Mouse (Mus musculus) erythroblast, adult 5-6 weeks (primary cell): Measurements from ENCODE around the gene Pcgf2. TPM values are rescaled to one million over a fixed set of nuclear protein-coding genes. Genes with fewer than 3 reads are reported as not detected.
"Not testable (repeated sequence)": the region's sequence is repeated elsewhere in the genome, so short reads cannot be mapped to it uniquely, and the experiment has no call there.

Experiments used
- ATAC-seq: replicated peaks from 2 replicates; pipeline ENCODE4 v1.8.0; 2016; ENCODE audit warnings: moderate number of reproducible peaks, mild to moderate bottlenecking, moderate TSS enrichment, inconsistent platforms; ENCODE audit not compliant: poor library complexity, low FRiP score, severe bottlenecking
- total RNA-seq, 2 experiments: library from RNA; stranded (forward) in 1 of 2; stranded (reverse) in 1 of 2; fragments of 150-400 nt in 1 of 2; fragments of 200-764, 138-1000 nt in 1 of 2; gene quantifications; 2 replicates each; pipeline versions ENCODE4 v1.2.3 to v1.2.4; 2015 to 2017; ENCODE audit warnings: low replicate concordance in 2 of 2

Gene Pcgf2
- total RNA-seq, 2 experiments from 2014 or later = 0.77 TPM; not detected in 1

DNA sequence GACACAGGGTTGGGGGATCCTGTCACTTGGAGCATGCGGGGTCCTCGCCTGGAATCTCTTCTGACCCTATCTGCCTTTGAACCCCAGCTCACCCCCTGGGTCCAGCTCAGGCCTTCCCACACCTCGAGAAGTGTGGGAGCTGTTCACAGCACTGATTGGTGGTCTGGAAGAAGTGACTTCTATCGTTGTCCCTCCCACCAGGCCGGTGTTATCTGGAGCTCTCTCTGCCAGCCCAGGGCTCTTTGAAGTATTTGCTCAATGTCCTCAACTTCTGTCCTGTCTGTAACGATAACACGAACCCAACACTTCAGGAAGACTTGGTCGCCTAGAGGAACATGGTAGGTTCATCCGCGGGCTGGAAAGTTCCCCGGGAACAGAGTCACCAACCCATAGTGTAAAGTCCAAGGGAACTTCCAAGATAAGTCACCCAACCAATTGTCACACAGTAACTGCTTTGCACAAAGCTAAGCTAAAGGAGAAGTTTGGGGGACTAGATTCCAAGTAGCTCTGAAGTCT, 41.5 kb downstream of the Pcgf2 start:
- ATAC-seq = no peak

DNA sequence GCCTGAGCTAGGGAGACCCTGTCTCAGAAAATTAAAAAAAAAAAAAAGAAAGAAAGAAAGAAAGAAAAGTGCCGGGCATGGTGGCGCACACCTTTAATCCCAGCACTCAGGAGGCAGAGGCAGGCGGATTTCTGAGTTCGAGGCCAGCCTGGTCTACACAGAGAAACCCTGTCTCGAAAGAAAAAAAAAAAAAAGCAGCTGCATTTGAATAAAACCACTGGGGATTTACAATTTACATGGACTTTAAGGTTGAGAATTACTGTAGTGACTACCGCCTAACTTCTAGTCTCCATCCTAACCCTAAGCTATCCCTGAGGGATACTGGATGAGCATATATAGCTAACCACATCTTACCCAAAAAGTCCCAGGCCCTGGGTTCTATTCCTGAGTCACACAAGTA, 42.3 kb downstream of the Pcgf2 start:
- not testable (repeated sequence) for ATAC-seq

DNA sequence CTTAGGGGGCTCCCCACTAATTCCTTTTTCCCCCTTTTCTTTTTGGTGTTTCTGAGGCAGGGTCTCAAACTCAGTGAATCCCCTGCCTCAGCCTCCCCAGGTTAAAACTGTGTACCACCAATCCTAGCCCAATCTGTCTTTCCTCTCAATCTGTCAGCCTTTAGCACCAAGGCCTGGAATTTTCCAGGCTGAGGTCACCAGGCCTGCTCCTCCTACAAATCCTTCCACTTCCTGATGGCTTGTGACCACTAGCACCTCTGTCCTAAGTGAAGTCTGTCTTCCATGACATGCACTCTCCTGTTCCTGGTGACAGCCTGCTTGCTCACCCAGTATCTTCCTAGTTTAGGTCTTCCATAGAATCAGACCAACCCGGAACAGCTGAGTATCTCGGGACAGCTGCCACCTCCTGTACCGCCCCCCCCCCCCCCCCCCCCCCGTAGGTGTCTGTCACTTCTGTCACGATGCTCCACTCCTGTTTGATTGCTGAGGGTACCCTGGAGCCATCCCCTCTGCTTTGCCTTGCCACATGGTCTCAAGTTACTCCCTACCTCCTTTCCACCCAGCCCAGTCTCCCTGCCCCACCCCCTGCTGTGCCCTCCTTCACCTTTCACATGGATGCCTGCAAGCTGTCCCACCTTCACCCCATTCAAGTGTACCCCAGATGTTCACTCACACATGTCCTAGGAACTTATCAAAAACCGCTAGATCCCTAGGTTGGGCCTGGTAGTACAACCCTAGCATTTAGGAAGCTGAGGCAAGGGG, 42.9 kb downstream of the Pcgf2 start:
- ATAC-seq = no peak

DNA sequence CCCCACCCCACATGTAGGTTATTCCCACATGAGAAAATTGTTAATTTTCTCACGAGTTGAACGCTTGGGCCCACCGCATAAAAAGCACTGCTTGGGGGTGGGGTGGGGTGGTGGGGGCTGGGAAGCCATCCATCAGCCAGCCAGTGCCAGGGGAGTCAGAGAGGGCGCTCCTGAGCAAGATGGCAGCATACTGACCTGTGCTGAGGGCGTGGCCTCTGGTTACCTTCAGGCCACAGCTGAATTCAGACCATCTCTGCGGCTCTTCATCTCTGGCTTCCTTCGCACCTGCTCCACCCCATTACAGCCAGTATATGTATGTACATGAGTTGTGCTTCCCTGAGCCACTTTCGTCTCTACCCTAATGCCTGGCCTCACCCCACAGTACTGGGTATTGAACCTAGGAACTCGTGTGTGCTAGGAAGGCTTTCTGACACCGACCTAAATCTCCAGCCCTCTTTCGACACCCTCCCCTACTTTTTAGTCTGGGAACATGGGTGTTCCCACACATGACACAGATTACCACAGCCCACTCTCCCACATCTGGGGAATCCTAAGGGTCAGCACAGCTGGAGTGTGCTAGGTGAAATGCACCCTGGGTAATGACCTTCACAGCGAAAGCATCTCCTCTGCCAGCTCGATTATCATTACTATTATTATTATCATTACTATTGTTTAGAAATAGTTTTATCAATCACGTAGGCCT, 43.9 kb downstream of the Pcgf2 start:
- ATAC-seq = no peak

DNA sequence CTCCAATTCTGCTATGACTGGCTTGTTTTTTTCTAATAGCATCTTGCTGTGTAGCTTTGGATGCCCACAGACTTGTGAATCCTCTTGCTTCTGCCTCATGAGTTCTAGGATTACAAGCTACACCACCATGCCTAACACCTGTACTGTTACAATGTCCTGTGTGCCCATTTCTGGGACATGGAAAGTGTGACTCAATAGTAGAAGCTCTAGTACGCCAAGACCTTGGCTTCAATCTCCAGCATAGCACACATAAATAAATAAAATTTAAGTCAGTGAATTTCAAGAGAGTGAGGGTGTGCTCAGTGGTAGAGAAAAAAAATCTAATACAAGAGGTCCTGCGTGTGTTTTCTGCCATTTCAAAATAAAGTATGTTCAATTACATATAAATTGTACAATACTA, 46.1 kb downstream of the Pcgf2 start:
- ATAC-seq = no peak

DNA sequence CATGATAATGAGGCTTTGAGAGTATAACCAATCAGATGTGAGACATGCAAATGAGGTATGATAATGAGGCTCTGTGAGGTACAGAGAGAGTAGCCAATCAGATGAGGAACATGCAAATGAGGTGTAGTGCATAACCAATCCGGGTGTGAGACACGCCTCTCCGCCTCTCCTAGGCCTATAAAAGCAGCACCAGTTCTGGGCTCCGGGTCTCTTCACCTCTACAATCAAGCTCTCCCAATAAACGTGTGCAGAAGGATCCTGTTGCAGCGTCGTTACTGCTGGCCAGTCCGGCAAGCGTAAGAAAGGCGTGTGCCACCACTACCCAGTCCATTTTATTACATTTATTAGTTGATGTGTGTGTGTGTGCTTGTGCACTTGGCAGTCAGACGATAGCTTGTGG, 46.9 kb downstream of the Pcgf2 start:
- not testable (repeated sequence) for ATAC-seq

DNA sequence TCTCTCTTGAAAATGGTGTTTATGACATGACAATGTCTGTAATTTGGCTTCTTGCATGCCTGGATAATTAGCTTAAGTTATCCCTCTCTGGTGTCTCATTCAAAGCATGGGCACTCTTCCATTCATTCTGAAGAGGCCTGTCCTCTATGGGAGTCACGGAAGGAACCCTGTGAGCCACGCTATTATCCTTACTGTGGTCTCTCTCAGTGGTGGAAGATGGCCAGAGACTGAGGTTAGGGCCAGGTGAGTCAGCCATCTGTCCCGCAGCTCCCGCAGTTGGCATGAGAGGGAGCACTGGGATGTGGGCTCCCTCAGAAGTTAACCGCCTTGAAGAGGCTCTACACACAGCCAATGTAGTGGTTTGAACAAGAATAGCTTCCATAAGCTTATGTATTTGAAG, 50.0 kb downstream of the Pcgf2 start:
- no peak for ATAC-seq

DNA sequence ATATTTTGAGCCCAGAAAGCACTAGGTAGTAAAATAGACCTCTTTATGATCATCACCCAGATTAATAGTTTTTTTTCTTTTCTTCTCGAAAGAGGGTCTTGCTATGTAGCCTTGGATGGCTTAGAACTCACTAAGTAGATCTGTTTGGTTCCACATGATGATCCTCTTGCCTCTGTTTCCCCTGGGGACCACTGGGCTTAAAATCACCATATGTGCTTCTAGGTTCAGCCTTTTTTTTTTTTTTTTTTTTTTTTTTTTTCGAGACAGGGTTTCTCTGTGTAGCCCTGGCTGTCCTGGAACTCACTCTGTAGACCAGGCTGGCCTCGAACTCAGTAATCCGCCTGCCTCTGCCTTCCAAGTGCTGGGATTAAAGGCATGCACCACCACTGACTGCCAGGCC, 51.8 kb downstream of the Pcgf2 start:
- ATAC-seq = not testable (repeated sequence)

DNA sequence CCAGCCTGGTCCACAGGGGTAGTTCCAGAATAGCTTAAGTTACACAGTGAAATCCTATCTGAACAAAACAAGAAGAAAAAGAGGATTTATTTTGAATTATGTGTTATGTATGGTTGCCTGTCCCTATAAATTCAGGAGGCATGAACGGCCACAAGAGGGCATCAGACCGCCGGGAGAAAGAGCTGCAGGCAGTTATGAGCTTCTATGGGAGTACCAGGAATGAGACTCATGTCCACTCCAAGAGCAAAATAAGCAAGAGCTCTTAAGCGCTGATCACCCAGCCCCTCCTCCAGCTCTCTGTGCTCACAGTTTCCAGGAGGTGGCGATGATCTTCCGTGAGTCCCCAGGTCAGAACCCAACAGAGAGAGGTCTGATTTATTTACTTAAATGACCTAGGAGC, 55.5 kb downstream of the Pcgf2 start:
- no peak for ATAC-seq

DNA sequence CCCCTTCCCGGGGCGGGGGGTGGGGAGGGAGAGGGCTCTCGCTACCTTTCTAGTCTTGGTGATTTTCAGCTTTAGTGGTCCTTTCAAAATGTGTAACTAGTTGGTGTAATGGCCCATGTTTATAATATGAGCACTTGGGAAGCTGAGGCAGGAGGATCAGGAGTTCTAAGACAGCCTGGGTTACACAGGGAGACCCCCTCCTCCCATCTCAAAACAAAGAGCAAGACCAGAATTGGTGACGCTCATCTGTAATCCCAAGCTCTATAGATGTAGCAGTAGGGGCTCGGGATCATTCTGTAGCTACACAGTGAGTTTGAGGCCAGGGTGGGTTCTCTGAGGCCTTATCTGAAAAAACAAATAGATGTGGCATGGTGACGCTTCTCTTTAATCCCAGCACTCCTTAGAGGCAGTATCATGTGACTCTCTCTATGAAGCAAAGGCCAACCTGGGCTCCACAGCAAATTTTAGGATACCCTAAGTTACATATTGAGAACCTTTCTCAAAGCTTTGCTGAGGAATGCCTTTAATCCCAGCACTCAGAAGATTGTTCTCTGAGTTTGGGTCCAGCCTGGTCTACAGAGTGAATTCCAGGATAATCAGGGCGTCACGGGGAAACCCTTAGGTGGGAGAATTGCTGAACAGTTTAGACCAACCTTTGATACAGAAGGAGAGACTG, 56.8 kb downstream of the Pcgf2 start:
- ATAC-seq = no peak

DNA sequence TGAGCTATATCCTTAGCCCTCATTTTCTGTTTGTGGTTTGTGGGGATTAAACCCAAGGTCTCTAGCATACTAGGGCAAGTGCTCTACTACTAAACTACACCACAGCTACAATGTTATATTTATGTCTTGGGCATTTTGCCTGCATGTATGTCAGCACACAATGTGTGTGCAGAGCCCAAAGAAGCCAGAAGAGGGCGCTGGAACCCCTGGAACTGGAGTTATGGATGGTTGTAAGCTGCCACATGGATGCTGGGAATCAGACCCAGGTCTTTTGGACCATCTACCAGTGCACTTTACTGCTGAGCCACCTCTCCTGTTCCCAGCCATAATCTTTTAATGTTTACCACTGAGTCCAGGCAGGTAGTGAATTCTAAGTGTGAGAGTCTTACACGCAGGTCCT, 57.6 kb downstream of the Pcgf2 start:
- no peak for ATAC-seq

DNA sequence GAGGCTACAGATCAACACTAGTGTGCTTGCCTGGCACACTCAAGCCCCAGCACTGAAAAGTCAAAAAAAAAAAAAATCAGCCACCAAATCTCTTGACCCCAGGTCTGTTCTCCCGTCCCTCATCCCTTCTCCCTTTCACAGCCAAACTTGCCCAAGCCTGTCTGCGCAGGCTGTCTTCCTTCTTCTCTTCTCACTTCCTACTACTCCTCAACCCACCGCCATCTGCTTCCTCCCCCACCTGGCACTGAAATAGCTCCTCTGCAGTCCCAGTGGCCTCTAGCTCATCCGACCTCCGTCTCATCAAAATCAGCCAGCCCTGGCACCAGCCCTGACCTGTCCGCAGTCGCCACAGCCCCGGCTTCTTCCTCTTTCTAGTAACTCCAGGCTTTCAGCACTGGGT, 58.6 kb downstream of the Pcgf2 start:
- ATAC-seq = no peak

Other genes starting within 250 kb of the Pcgf2 start
- gene 4933428G20Rik, start 200.2 kb downstream of the Pcgf2 start, total RNA-seq (2015; ENCODE audit: low replicate concordance) = not detected in 2 replicates
- gene 4933428G20Rik, start 200.2 kb downstream of the Pcgf2 start, total RNA-seq (2017; ENCODE audit: low replicate concordance) = not detected in 2 replicates
- not detected in 2 replicates for gene Srcin1, start 124.3 kb downstream of the Pcgf2 start, total RNA-seq (2015; ENCODE audit: low replicate concordance)
- not detected in 2 replicates for gene Srcin1, start 124.3 kb downstream of the Pcgf2 start, total RNA-seq (2017; ENCODE audit: low replicate concordance)
- 0.58 TPM in 1 of 2 replicates, not detected in the other for gene Epop, start 70.8 kb downstream of the Pcgf2 start, total RNA-seq (2015; ENCODE audit: low replicate concordance)
- gene Epop, start 70.8 kb downstream of the Pcgf2 start, total RNA-seq (2017; ENCODE audit: low replicate concordance) = not detected in 2 replicates
- gene Mllt6, start 37.1 kb downstream of the Pcgf2 start, total RNA-seq (2015; ENCODE audit: low replicate concordance) = 1.2 and 1.9 TPM in 2 replicates
- 1.5 and 3.9 TPM in 2 replicates for gene Mllt6, start 37.1 kb downstream of the Pcgf2 start, total RNA-seq (2017; ENCODE audit: low replicate concordance)
- gene Cisd3, start 14.7 kb downstream of the Pcgf2 start, total RNA-seq (2015; ENCODE audit: low replicate concordance) = 2.3 TPM in 1 of 2 replicates, not detected in the other
- gene Cisd3, start 14.7 kb downstream of the Pcgf2 start, total RNA-seq (2017; ENCODE audit: low replicate concordance) = 1.7 TPM in 1 of 2 replicates, not detected in the other
- 32.4 and 40.3 TPM in 2 replicates for gene Psmb3, start 2.9 kb upstream of the Pcgf2 start, total RNA-seq (2015; ENCODE audit: low replicate concordance)
- 37.0 and 48.2 TPM in 2 replicates for gene Psmb3, start 2.9 kb upstream of the Pcgf2 start, total RNA-seq (2017; ENCODE audit: low replicate concordance)
- gene Pip4k2b, start 44.2 kb upstream of the Pcgf2 start, total RNA-seq (2015; ENCODE audit: low replicate concordance) = 3.3 and 4.0 TPM in 2 replicates
- 3.6 and 4.5 TPM in 2 replicates for gene Pip4k2b, start 44.2 kb upstream of the Pcgf2 start, total RNA-seq (2017; ENCODE audit: low replicate concordance)
- 7.1 and 15.4 TPM in 2 replicates for gene Cwc25, start 66.1 kb upstream of the Pcgf2 start, total RNA-seq (2015; ENCODE audit: low replicate concordance)
- gene Cwc25, start 66.1 kb upstream of the Pcgf2 start, total RNA-seq (2017; ENCODE audit: low replicate concordance) = 8.9 and 12.3 TPM in 2 replicates
- gene 1700001P01Rik, start 75.4 kb upstream of the Pcgf2 start, total RNA-seq (2015; ENCODE audit: low replicate concordance) = not detected in 2 replicates
- not detected in 2 replicates for gene 1700001P01Rik, start 75.4 kb upstream of the Pcgf2 start, total RNA-seq (2017; ENCODE audit: low replicate concordance)
- gene Rpl23, start 81.9 kb upstream of the Pcgf2 start, total RNA-seq (2015; ENCODE audit: low replicate concordance) = 241 and 306 TPM in 2 replicates
- gene Rpl23, start 81.9 kb upstream of the Pcgf2 start, total RNA-seq (2017; ENCODE audit: low replicate concordance) = 280 and 382 TPM in 2 replicates
- gene Lasp1, start 98.5 kb upstream of the Pcgf2 start, total RNA-seq (2015; ENCODE audit: low replicate concordance) = 31.8 and 54.8 TPM in 2 replicates
- gene Lasp1, start 98.5 kb upstream of the Pcgf2 start, total RNA-seq (2017; ENCODE audit: low replicate concordance) = 28.4 and 129 TPM in 2 replicates
- gene B230217C12Rik, start 140.3 kb upstream of the Pcgf2 start, total RNA-seq (2015; ENCODE audit: low replicate concordance) = 2.1 TPM in 1 of 2 replicates, not detected in the other
- not detected in 2 replicates for gene B230217C12Rik, start 140.3 kb upstream of the Pcgf2 start, total RNA-seq (2017; ENCODE audit: low replicate concordance)
- gene Fbxo47, start 183.7 kb upstream of the Pcgf2 start, total RNA-seq (2015; ENCODE audit: low replicate concordance) = not detected in 2 replicates
- 0.84 and 0.85 TPM in 2 replicates for gene Fbxo47, start 183.7 kb upstream of the Pcgf2 start, total RNA-seq (2017; ENCODE audit: low replicate concordance)